Mouse (Mus musculus): ENCODE data around the gene AI854703.
"Not testable (repeated sequence)": the region's sequence is repeated elsewhere in the genome, so short reads cannot be mapped to it uniquely, and the experiment has no call there.

DNA sequence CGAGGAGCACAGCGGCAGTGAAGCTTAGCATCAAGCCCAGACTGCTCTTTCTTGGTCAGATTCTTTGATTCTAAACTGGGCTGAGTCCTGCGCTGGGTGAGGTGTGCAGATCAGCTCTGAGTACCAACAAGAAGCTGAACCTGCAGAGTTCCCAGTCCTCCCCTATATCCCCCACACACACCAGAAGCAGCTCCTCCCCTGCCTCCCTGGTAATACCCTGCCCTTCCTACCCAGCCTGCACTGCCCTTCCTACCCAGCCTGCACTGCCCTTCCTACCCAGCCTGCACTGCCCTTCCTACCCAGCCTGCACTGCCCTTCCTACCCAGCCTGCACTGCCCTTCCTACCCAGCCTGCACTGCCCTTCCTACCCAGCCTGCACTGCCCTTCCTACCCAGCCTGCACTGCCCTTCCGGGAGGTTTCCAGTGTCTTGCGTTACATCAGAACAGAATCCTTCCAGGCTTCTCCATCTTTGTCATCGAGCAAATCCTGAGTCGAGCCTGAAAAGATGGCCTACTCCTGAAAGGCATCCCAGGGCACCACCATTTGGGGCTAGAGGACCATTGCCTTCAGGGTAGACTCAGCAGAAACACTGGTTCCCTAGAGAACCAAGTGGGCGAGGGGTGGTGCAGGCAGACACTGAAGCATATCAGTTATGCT, 4.2 kb upstream of the AI854703 start:
- not testable (repeated sequence) for TF ChIP-seq CTCF (IDR thresholded peaks at IDR 0.05; ENCODE audit: low read depth, low read length); POLR2A (IDR thresholded peaks at IDR 0.05; ENCODE audit: extremely low read depth, insufficient read depth, low read length)

Measured in liver, adult 2 months (tissue).